Mouse (Mus musculus) MEL (cell line): ENCODE data around the gene Zfp558. TPM values are rescaled to one million over a fixed set of nuclear protein-coding genes. Genes with fewer than 3 reads are reported as not detected.
A peak's percentile ranks its signal among the peaks of the same experiment; 100 is the strongest.
"Not testable (repeated sequence)": the region's sequence is repeated elsewhere in the genome, so short reads cannot be mapped to it uniquely, and the experiment has no call there.

Experiments used
- DNase-seq: peaks from one replicate; pipeline ENCODE4 v3.0.0; 2011; ENCODE audit warnings: low read depth, low spot score
- H3K27ac ChIP-seq: 2 replicates; pipeline ENCODE4 v1.5.1; 2012; ENCODE audit warnings: low read depth, mild to moderate bottlenecking, control low read depth, low read length, moderate library complexity; ENCODE audit not compliant: control insufficient read depth
- H3K27me3 ChIP-seq, 2 experiments: fragments of 150-350 bp in 1 of 2; sonication (generic) in 1 of 2; 2 replicates each; pipeline ENCODE4 v1.6.1; 2012; ENCODE audit warnings: low read length in 2 of 2, mild to moderate bottlenecking in 2 of 2, improper control_type of control experiment in 1 of 2, moderate library complexity in 1 of 2; ENCODE audit not compliant: insufficient read depth in 2 of 2, control insufficient read depth in 1 of 2
- H3K36me3 ChIP-seq, 2 experiments: 2 replicates each; pipeline ENCODE4 v1.6.1; 2012 to 2014; ENCODE audit warnings: low read length in 2 of 2, improper control_type of control experiment in 1 of 2, inconsistent platforms in 1 of 2, mild to moderate bottlenecking in 1 of 2; ENCODE audit not compliant: insufficient read depth in 2 of 2, control insufficient read depth in 1 of 2
- H3K4me1 ChIP-seq, 2 experiments: fragments of 150-350 bp in 1 of 2; sonication (generic) in 1 of 2; 2 replicates each; pipeline ENCODE4 v1.6.1; 2012; ENCODE audit warnings: low read length in 2 of 2, improper control_type of control experiment in 1 of 2, mild to moderate bottlenecking in 1 of 2; ENCODE audit not compliant: insufficient read depth in 2 of 2, control insufficient read depth in 1 of 2
- H3K4me3 ChIP-seq, 2 experiments: fragments of 150-350 bp in 1 of 2; sonication (generic) in 1 of 2; 2 replicates each; pipeline ENCODE4 v1.5.1; 2012; ENCODE audit warnings: low read depth in 2 of 2, low read length in 2 of 2, mild to moderate bottlenecking in 2 of 2, moderate library complexity in 2 of 2, control low read depth in 1 of 2, improper control_type of control experiment in 1 of 2; ENCODE audit not compliant: control insufficient read depth in 1 of 2, insufficient read depth in 1 of 2
- H3K79me2 ChIP-seq: 2 replicates; pipeline ENCODE4 v1.6.1; 2012; ENCODE audit warnings: mild to moderate bottlenecking, low read length, moderate library complexity; ENCODE audit not compliant: control insufficient read depth, poor library complexity, insufficient read depth
- H3K9ac ChIP-seq: 2 replicates; pipeline ENCODE4 v1.6.1; 2012; ENCODE audit warnings: low read depth, mild to moderate bottlenecking, control low read depth, low read length, moderate library complexity; ENCODE audit not compliant: control insufficient read depth, poor library complexity, severe bottlenecking
- H3K9me3 ChIP-seq: fragments of 150-350 bp; sonication (generic); replicated peaks from 2 replicates; pipeline ENCODE4 v1.6.1; 2012; ENCODE audit warnings: mild to moderate bottlenecking, low read length, improper control_type of control experiment, moderate library complexity; ENCODE audit not compliant: insufficient read depth
- BHLHE40 ChIP-seq: IDR thresholded peaks from 2 replicates; pipeline ENCODE4 v1.6.1; 2012; ENCODE audit warnings: low read depth, mild to moderate bottlenecking, inconsistent platforms, low read length, improper control_type of control experiment, borderline replicate concordance
- CHD2 ChIP-seq: IDR thresholded peaks from 2 replicates; pipeline ENCODE4 v1.6.1; 2011; ENCODE audit warnings: low read length, improper control_type of control experiment
- EP300 ChIP-seq, 2 experiments: IDR thresholded peaks; 2 replicates each; pipeline ENCODE4 v1.6.1; 2011; ENCODE audit warnings: improper control_type of control experiment in 2 of 2, low read length in 2 of 2, low read depth in 1 of 2, mild to moderate bottlenecking in 1 of 2
- ETS1 ChIP-seq: IDR thresholded peaks from 2 replicates; pipeline ENCODE4 v1.6.1; 2012; ENCODE audit warnings: low read depth, mild to moderate bottlenecking, inconsistent platforms, low read length, improper control_type of control experiment, moderate library complexity
- HCFC1 ChIP-seq: IDR thresholded peaks from 2 replicates; pipeline ENCODE4 v1.6.1; 2012; ENCODE audit warnings: low read depth, mild to moderate bottlenecking, inconsistent platforms, low read length, improper control_type of control experiment, moderate library complexity
- JUND ChIP-seq: IDR thresholded peaks from 2 replicates; pipeline ENCODE4 v1.6.1; 2011; ENCODE audit warnings: low read depth, mild to moderate bottlenecking, improper control_type of control experiment, low read length
- KAT2A ChIP-seq: conservative IDR thresholded peaks from 2 replicates; pipeline ENCODE4 v1.6.1; 2012; ENCODE audit warnings: low read depth, low read length, improper control_type of control experiment, inconsistent platforms
- MEF2A ChIP-seq: IDR thresholded peaks from 2 replicates; pipeline ENCODE4 v1.6.1; 2014; ENCODE audit warnings: low read depth, mild to moderate bottlenecking, inconsistent platforms, low read length, improper control_type of control experiment; ENCODE audit not compliant: poor library complexity, insufficient replicate concordance, severe bottlenecking; ENCODE audit errors: extremely low read depth
- MXI1 ChIP-seq: IDR thresholded peaks from 2 replicates; pipeline ENCODE4 v1.6.1; 2011; ENCODE audit warnings: mild to moderate bottlenecking, low read depth, low read length, improper control_type of control experiment
- MYC ChIP-seq: IDR thresholded peaks from 2 replicates; pipeline ENCODE4 v1.6.1; 2011; ENCODE audit warnings: low read depth, mild to moderate bottlenecking, low read length, improper control_type of control experiment, moderate library complexity
- NELFE ChIP-seq: IDR thresholded peaks from 2 replicates; pipeline ENCODE4 v1.6.1; 2011; ENCODE audit warnings: low read depth, low read length, improper control_type of control experiment
- NRF1 ChIP-seq: IDR thresholded peaks from 2 replicates; pipeline ENCODE4 v1.6.1; 2014; ENCODE audit warnings: low read depth, mild to moderate bottlenecking, inconsistent platforms, low read length, improper control_type of control experiment, moderate library complexity; ENCODE audit not compliant: poor library complexity, insufficient read depth, severe bottlenecking
- POLR2AphosphoS2 ChIP-seq: IDR thresholded peaks from 2 replicates; pipeline ENCODE4 v1.6.1; 2011; ENCODE audit warnings: low read length, improper control_type of control experiment
- POLR2AphosphoS5 ChIP-seq: IDR thresholded peaks from 2 replicates; pipeline ENCODE4 v1.6.1; 2012; ENCODE audit warnings: low read depth, borderline replicate concordance, mild to moderate bottlenecking, inconsistent platforms, low read length, moderate library complexity, mixed read lengths
- RAD21 ChIP-seq: IDR thresholded peaks from 2 replicates; pipeline ENCODE4 v1.6.1; 2011; ENCODE audit warnings: mild to moderate bottlenecking, low read depth, low read length, improper control_type of control experiment
- SIN3A ChIP-seq: IDR thresholded peaks from 2 replicates; pipeline ENCODE4 v1.6.1; 2012; ENCODE audit warnings: low read length, improper control_type of control experiment, inconsistent platforms
- SMC3 ChIP-seq: IDR thresholded peaks from 2 replicates; pipeline ENCODE4 v1.6.1; 2011; ENCODE audit warnings: low read depth, low read length, improper control_type of control experiment
- TCF12 ChIP-seq: IDR thresholded peaks from 2 replicates; pipeline ENCODE4 v1.6.1; 2014; ENCODE audit warnings: low read depth, mild to moderate bottlenecking, inconsistent platforms, low read length, improper control_type of control experiment, moderate library complexity
- UBTF ChIP-seq: IDR thresholded peaks from 2 replicates; pipeline ENCODE4 v1.6.1; 2012; ENCODE audit warnings: low read depth, mild to moderate bottlenecking, inconsistent platforms, low read length, improper control_type of control experiment, moderate library complexity, borderline replicate concordance; ENCODE audit not compliant: insufficient read depth
- USF1 ChIP-seq: IDR thresholded peaks from 2 replicates; pipeline ENCODE4 v1.6.1; 2014; ENCODE audit warnings: low read depth, mild to moderate bottlenecking, inconsistent platforms, low read length, improper control_type of control experiment, moderate library complexity
- USF2 ChIP-seq, 2 experiments: IDR thresholded peaks; 2 replicates each; pipeline ENCODE4 v1.6.1; 2011 to 2012; ENCODE audit warnings: improper control_type of control experiment in 2 of 2, low read length in 2 of 2, borderline replicate concordance in 1 of 2, inconsistent platforms in 1 of 2, low read depth in 1 of 2, mild to moderate bottlenecking in 1 of 2; ENCODE audit not compliant: insufficient read depth in 1 of 2
- ZMIZ1 ChIP-seq: IDR thresholded peaks from 2 replicates; pipeline ENCODE4 v1.6.1; 2012; ENCODE audit warnings: low read depth, mild to moderate bottlenecking, inconsistent platforms, low read length, improper control_type of control experiment, moderate library complexity
- polyA plus RNA-seq, 2 experiments: library from polyadenylated mRNA; stranded (reverse) in 1 of 2; unstranded in 1 of 2; fragments of >175 nt in 1 of 2; fragments of >200 nt in 1 of 2; gene quantifications; 2 replicates each; pipeline versions ENCODE4 v1.2.1 to v1.2.4; 2012; ENCODE audit warnings: low replicate concordance in 2 of 2, low read depth in 1 of 2; ENCODE audit not compliant: insufficient read length in 2 of 2, insufficient read depth in 1 of 2, missing spikeins in 1 of 2
- total RNA-seq: library from RNA; depleted of rRNA; stranded (reverse); fragments of 300-350 nt; gene quantifications from 2 replicates; pipeline ENCODE4 v1.2.3, GENCODE M21; 2012

The Zfp558 gene
- total and polyA plus RNA-seq, 3 experiments, result not detected

GRCm38 (mm10) chr9:18431687-18432086 lies 46.4 kb downstream of the Zfp558 start:
- no peaks in the 10 kb centered on the region for H3K36me3 ChIP-seq
- no peak for DNase-seq
- no peaks in the 10 kb centered on the region for H3K27me3 ChIP-seq
- H3K27ac ChIP-seq, result no peak overlapping the region
- H3K4me3 ChIP-seq, result no peak overlapping the region
- TF ChIP-seq USF2 (IDR thresholded peaks at IDR 0.05; ENCODE audit: borderline replicate concordance in 1 of 2, insufficient read depth in 1 of 2, low read depth in 1 of 2, low read length in 2 of 2) (no peak), KAT2A (no peak), CHD2 (no peak), MXI1 (no peak), POLR2AphosphoS5 (no peak), SIN3A (no peak), UBTF (no peak), MEF2A (no peak), HCFC1 (no peak), JUND (no peak), USF1 (no peak), ETS1 (no peak), NELFE (no peak), EP300 (IDR thresholded peaks at IDR 0.05; ENCODE audit: low read depth in 1 of 2, low read length in 2 of 2) (no peak)
- no peaks in the 10 kb centered on the region for H3K79me2 ChIP-seq
- no peak overlapping the region for H3K9ac ChIP-seq
- no peaks in the 10 kb centered on the region for H3K9me3 ChIP-seq
- H3K4me1 ChIP-seq, result no peaks in the 10 kb centered on the region

- H3K9ac ChIP-seq, result no peak within 1 kb of the TSS
- no peak for TF ChIP-seq MYC
- TF ChIP-seq RAD21, result no peak
- no peak for TF ChIP-seq POLR2AphosphoS2
- TF ChIP-seq SMC3, result no peak
- TF ChIP-seq HCFC1, result no peak
- TF ChIP-seq NRF1, result no peak
- TF ChIP-seq ETS1, result no peak
- TF ChIP-seq TCF12, result no peak
- no peak for TF ChIP-seq MXI1
- TF ChIP-seq ZMIZ1, result no peak
- TF ChIP-seq BHLHE40, result no peak
- no peak for TF ChIP-seq MEF2A
- H3K36me3 ChIP-seq, result no peaks in the 10 kb centered on the region
- no peaks in the 10 kb centered on the region for H3K79me2 ChIP-seq
- no peaks in the 10 kb centered on the region for H3K4me1 ChIP-seq
- no peak within 1 kb of the TSS for H3K27ac ChIP-seq
- H3K27me3 ChIP-seq, result no peaks in the 10 kb centered on the region
- no peak for DNase-seq
- no peaks in the 10 kb centered on the region for H3K9me3 ChIP-seq
- no peak within 1 kb of the TSS for H3K4me3 ChIP-seq
Measured at GRCm38 (mm10) chr9:18430354-18430753, 47.7 kb downstream of the Zfp558 start, which contains the start of gene Mbd3l2. TSS of gene Mbd3l2 (plus strand) at chr9:18430654.

- not testable (repeated sequence) for H3K27me3 ChIP-seq, H3K27ac ChIP-seq, H3K9me3 ChIP-seq, H3K4me1 ChIP-seq, H3K79me2 ChIP-seq, H3K36me3 ChIP-seq, H3K9ac ChIP-seq, H3K4me3 ChIP-seq
- peak; percentile 66 for DNase-seq
Measured at GRCm38 (mm10) chr9:18412371-18412770, 65.7 kb downstream of the Zfp558 start.
